Mouse (Mus musculus) Patski (cell line): ENCODE data around the gene Map3k14. TPM values are rescaled to one million over a fixed set of nuclear protein-coding genes. Genes with fewer than 3 reads are reported as not detected.
"Not testable (repeated sequence)": the region's sequence is repeated elsewhere in the genome, so short reads cannot be mapped to it uniquely, and the experiment has no call there.

Source experiments
- ATAC-seq: fragments of 100-300 bp; one replicate; pipeline ENCODE4 v1.8.0; 2021
- CTCF ChIA-PET: fragments of 350-600 bp; sonication (Branson Sonifier 250); formaldehyde crosslinking; loops from one replicate; lab custom pipeline; 2022; ENCODE audit warnings: inconsistent platforms; lab: Charles Lee
- POLR2A ChIA-PET: fragments of 350-600 bp; sonication (Branson Sonifier 250); formaldehyde crosslinking; loops from one replicate; lab custom pipeline; 2022; ENCODE audit warnings: antibody characterized with exemption, inconsistent platforms; lab: Charles Lee
- DNase-seq: peaks from one replicate; pipeline ENCODE4 v3.0.0-alpha.2; 2011; ENCODE audit warnings: low read depth, low spot score
- H3K27me3 ChIP-seq: fragments of 371-371 bp; one replicate; pipeline ENCODE4 v1.5.1; 2021
- CTCF ChIP-seq: fragments of 100-300 bp; IDR thresholded peaks from one replicate; pipeline ENCODE4 v1.5.1; 2021
- in situ Hi-C: fragments of 300-500 bp; cut with MboI; formaldehyde crosslinking; loops from 3 replicates; pipeline ENCODE4 v1.11.1; 2018; ENCODE audit warnings: low pct_unique_long_range_greater_than_20kb, mixed read lengths
- polyA plus RNA-seq: library from polyadenylated mRNA; unstranded; gene quantifications from one replicate; pipeline ENCODE4 v1.2.3, GENCODE M21; 2021

The Map3k14 gene
- polyA plus RNA-seq, 1 experiment from 2014 or later, result 16.8 TPM

- POLR2A ChIA-PET, result interaction anchor here (1.3 to 2.1 kb wide), 2 partner anchors 11 to 29 kb away, joined by 4 to 7 read pairs; no protein-coding TSS in a partner anchor
- in situ Hi-C loops, result no loop called here
- TF ChIP-seq CTCF, result no peak
- peak; percentile 57 for ATAC-seq
- CTCF ChIA-PET, result interaction anchor here (0.9 to 1.8 kb wide), 5 partner anchors 13 to 90 kb away, joined by 3 to 8 read pairs (median 3); no protein-coding TSS in a partner anchor
- H3K27me3 ChIP-seq, result no peaks in the 10 kb centered on the region
- no peak for DNase-seq
These were observed 31.6 kb downstream of the Map3k14 start for GRCm38 (mm10) chr11:103235702-103236101.

GRCm38 (mm10) chr11:103234447-103234846, 32.8 kb downstream of the Map3k14 start:
- TF ChIP-seq CTCF, result no peak
- in situ Hi-C loops, result loop anchor here (5.0 kb wide), 1 partner anchor 83 kb away; no protein-coding TSS in a partner anchor
- CTCF ChIA-PET, result interaction anchor here (2.5 kb wide), 1 partner anchor 91 kb away, joined by 14 read pairs; no protein-coding TSS in a partner anchor
- ATAC-seq (no peak), DNase-seq (no peak)
- POLR2A ChIA-PET, result no interaction called here
- no peaks in the 10 kb centered on the region for H3K27me3 ChIP-seq

GRCm38 (mm10) chr11:103232966-103233365, 34.3 kb downstream of the Map3k14 start:
- in situ Hi-C loops, result loop anchor here (5.0 kb wide), 1 partner anchor 84 kb away; no protein-coding TSS in a partner anchor
- peak; percentile 95 for TF ChIP-seq CTCF
- no peak for ATAC-seq
- CTCF ChIA-PET, result interaction anchor here (0.7 to 2.5 kb wide), 17 partner anchors 9 to 130 kb away, joined by 3 to 14 read pairs (median 4); no protein-coding TSS in a partner anchor
- POLR2A ChIA-PET, result no interaction called here
- no peak for DNase-seq
- H3K27me3 ChIP-seq, result no peaks in the 10 kb centered on the region

- DNase-seq, result no peak
- CTCF ChIA-PET, result no interaction called here
- TF ChIP-seq CTCF, result no peak
- POLR2A ChIA-PET, result no interaction called here
- no peak for ATAC-seq
- no peaks in the 10 kb centered on the region for H3K27me3 ChIP-seq
- in situ Hi-C loops, result loop anchor here (5.0 kb wide), 1 partner anchor 86 kb away; no protein-coding TSS in a partner anchor
These were observed 35.9 kb downstream of the Map3k14 start for GRCm38 (mm10) chr11:103231367-103231766.

- CTCF ChIA-PET, result no interaction called here
- H3K27me3 ChIP-seq, result no peaks in the 10 kb centered on the region
- in situ Hi-C loops, result loop anchor here (5.0 kb wide), 1 partner anchor 87 kb away; no protein-coding TSS in a partner anchor
- DNase-seq, result no peak
- TF ChIP-seq CTCF, result no peak
- ATAC-seq, result no peak
- POLR2A ChIA-PET, result no interaction called here
These were observed 36.6 kb downstream of the Map3k14 start for GRCm38 (mm10) chr11:103230626-103231025.

GRCm38 (mm10) chr11:103229608-103230007, 37.7 kb downstream of the Map3k14 start:
- ChIA-PET POLR2A (no interaction called here), CTCF (interaction anchor here (0.8 kb wide), 1 partner anchor 36 kb away, joined by 3 read pairs; no protein-coding TSS in a partner anchor)
- TF ChIP-seq CTCF, result no peak
- in situ Hi-C loops, result loop anchor here (5.0 kb wide), 1 partner anchor 88 kb away; no protein-coding TSS in a partner anchor
- no peak for DNase-seq
- no peaks in the 10 kb centered on the region for H3K27me3 ChIP-seq
- no peak for ATAC-seq

- TF ChIP-seq CTCF, result no peak
- ATAC-seq, result no peak
- in situ Hi-C loops, result no loop called here
- no peaks in the 10 kb centered on the region for H3K27me3 ChIP-seq
- DNase-seq, result no peak
- CTCF ChIA-PET, result interaction anchor here (1.0 to 1.9 kb wide), 4 partner anchors 8 to 121 kb away, joined by 4 to 5 read pairs (median 4); no protein-coding TSS in a partner anchor
- POLR2A ChIA-PET, result no interaction called here
These were observed 43.3 kb downstream of the Map3k14 start for GRCm38 (mm10) chr11:103223951-103224456.

- POLR2A ChIA-PET, result no interaction called here
- CTCF ChIA-PET, result interaction anchor here (1.3 to 1.9 kb wide), 2 partner anchors 101 to 121 kb away, joined by 5 read pairs; no protein-coding TSS in a partner anchor
- TF ChIP-seq CTCF, result no peak
- DNase-seq, result no peak
- no peaks in the 10 kb centered on the region for H3K27me3 ChIP-seq
- no peak for ATAC-seq
- in situ Hi-C loops, result no loop called here
These were observed 43.8 kb downstream of the Map3k14 start for GRCm38 (mm10) chr11:103223444-103223843.

- H3K27me3 ChIP-seq, POLR2A ChIA-PET, in situ Hi-C loops, ATAC-seq, CTCF ChIA-PET, DNase-seq: not testable (repeated sequence)
These were observed 44.6 kb downstream of the Map3k14 start for GRCm38 (mm10) chr11:103222718-103223117.

GRCm38 (mm10) chr11:103221437-103221836, 45.8 kb downstream of the Map3k14 start:
- H3K27me3 ChIP-seq, result no peaks in the 10 kb centered on the region
- no peak for DNase-seq
- POLR2A ChIA-PET, result no interaction called here
- in situ Hi-C loops, result no loop called here
- no peak for TF ChIP-seq CTCF
- no peak for ATAC-seq
- CTCF ChIA-PET, result no interaction called here

GRCm38 (mm10) chr11:103219995-103220394, 47.3 kb downstream of the Map3k14 start:
- in situ Hi-C loops, result no loop called here
- no peak for TF ChIP-seq CTCF
- no peaks in the 10 kb centered on the region for H3K27me3 ChIP-seq
- ChIA-PET CTCF (interaction anchor here (1.0 kb wide), 1 partner anchor 12 kb away, joined by 3 read pairs; no protein-coding TSS in a partner anchor), POLR2A (no interaction called here)
- DNase-seq (no peak), ATAC-seq (no peak)
